Mouse (Mus musculus) thymus, adult 2 months (tissue): ENCODE measurements around the gene Rpf1. TPM values are rescaled to one million over a fixed set of nuclear protein-coding genes. Genes with fewer than 3 reads are reported as not detected.

Experiments used
- DNase-seq: peaks from one replicate; pipeline ENCODE4 v3.0.0; 2021
- H3K27ac ChIP-seq: fragments of 200-500 bp; 2 replicates; pipeline ENCODE4 v1.5.1; 2012; ENCODE audit warnings: low read length, control low read depth; ENCODE audit not compliant: control insufficient read depth, insufficient read depth
- H3K27me3 ChIP-seq: fragments of 200-500 bp; 2 replicates; pipeline ENCODE4 v1.6.1; 2012; ENCODE audit warnings: mild to moderate bottlenecking, low read length, moderate library complexity, mixed read lengths; ENCODE audit not compliant: control insufficient read depth, insufficient read depth
- H3K36me3 ChIP-seq: fragments of 200-500 bp; 2 replicates; pipeline ENCODE4 v1.6.1; 2012; ENCODE audit warnings: mild to moderate bottlenecking, low read length, moderate library complexity; ENCODE audit not compliant: control insufficient read depth, insufficient read depth
- H3K4me1 ChIP-seq: fragments of 200-500 bp; replicated peaks from 2 replicates; pipeline ENCODE4 v1.6.1; 2012; ENCODE audit warnings: low read length; ENCODE audit not compliant: control insufficient read depth, insufficient read depth
- H3K4me3 ChIP-seq: fragments of 200-500 bp; 2 replicates; pipeline ENCODE4 v1.5.1; 2012; ENCODE audit warnings: mild to moderate bottlenecking, low read length, control low read depth, moderate library complexity; ENCODE audit not compliant: control insufficient read depth, insufficient read depth
- CTCF ChIP-seq: fragments of 200-500 bp; IDR thresholded peaks from 2 replicates; pipeline ENCODE4 v1.5.1; 2012; ENCODE audit warnings: mild to moderate bottlenecking, control low read depth, low read length, moderate library complexity, borderline replicate concordance; ENCODE audit not compliant: control insufficient read depth, poor library complexity, insufficient read depth; ENCODE audit errors: extremely low read depth
- POLR2A ChIP-seq: fragments of 200-500 bp; IDR thresholded peaks from 2 replicates; pipeline ENCODE4 v1.6.1; 2012; ENCODE audit warnings: mild to moderate bottlenecking, low read length, control low read depth, moderate library complexity; ENCODE audit not compliant: control insufficient read depth, poor library complexity, insufficient read depth; ENCODE audit errors: extremely low read depth
- WGBS: fragments of 180-500 bp; shearing (Covaris S2); methylation state at CpG from one replicate; pipeline ENCODE4 v1.1.7; 2018; 5-methylcytosine and 5-hydroxymethylcytosine counted together
- polyA plus RNA-seq: library from polyadenylated mRNA; depleted of rRNA; stranded (reverse); fragments of >200 nt; gene quantifications from 2 replicates; pipeline ENCODE4 v1.2.3, GENCODE M21; 2012

Rpf1 gene
- polyA plus RNA-seq, 1 experiment, result 19.0 TPM

GRCm38 (mm10) chr3:146540521-146541273, 19.5 kb upstream of the Rpf1 start:
- no peaks in the 10 kb centered on the region for H3K36me3 ChIP-seq
- no peaks in the 10 kb centered on the region for H3K4me1 ChIP-seq
- no peaks in the 10 kb centered on the region for H3K27me3 ChIP-seq
- no peak for DNase-seq
- H3K27ac ChIP-seq, result no peak overlapping the region
- WGBS, result 36% methylated on average over 4 of the region's 4 CpGs
- H3K4me3 ChIP-seq, result no peak overlapping the region
- no peak for TF ChIP-seq CTCF
- TF ChIP-seq POLR2A, result no peak

GRCm38 (mm10) chr3:146534986-146535385, 13.8 kb upstream of the Rpf1 start:
- WGBS, result 88% methylated on average over 6 of the region's 6 CpGs
- Histone ChIP-seq H3K27ac (no peak overlapping the region), H3K27me3 (no peaks in the 10 kb centered on the region), H3K4me3 (no peak overlapping the region), H3K36me3 (no peaks in the 10 kb centered on the region), H3K4me1 (no peaks in the 10 kb centered on the region)
- no peak for DNase-seq
- TF ChIP-seq CTCF (no peak), POLR2A (no peak)

- Histone ChIP-seq H3K27ac (no peak overlapping the region), H3K4me3 (no peak overlapping the region), H3K27me3 (no peaks in the 10 kb centered on the region), H3K36me3 (no peaks in the 10 kb centered on the region), H3K4me1 (no peaks in the 10 kb centered on the region)
- no peak for TF ChIP-seq CTCF
- no peak for TF ChIP-seq POLR2A
- WGBS, result 74% methylated on average over 2 of the region's 2 CpGs
- no peak for DNase-seq
Measured at GRCm38 (mm10) chr3:146528335-146528734, 7.1 kb upstream of the Rpf1 start.

- DNase-seq, result no peak
- TF ChIP-seq CTCF (no peak), POLR2A (no peak)
- 0 out of 2 replicates have a peak, but pooled peaks cover 4% of the 10 kb centered on the region for H3K4me1 ChIP-seq
Measured at GRCm38 (mm10) chr3:146521652-146522020, 407 bp upstream of the Rpf1 start.

GRCm38 (mm10) chr3:146520226-146520797, 917 bp downstream of the Rpf1 start:
- H3K27me3 ChIP-seq, result no peaks in the 10 kb centered on the region
- 46% methylated on average over 5 of the region's 5 CpGs for WGBS
- TF ChIP-seq POLR2A, result no peak
- no peak for TF ChIP-seq CTCF
- H3K4me3 ChIP-seq, result peak overlapping the region; percentile 84
- 0 out of 2 replicates have a peak, but pooled peaks cover 4% of the 10 kb centered on the region for H3K4me1 ChIP-seq
- no peak for DNase-seq
- peak overlapping the region; percentile 19; the same call in 1 of the 2 replicates for H3K27ac ChIP-seq
- H3K36me3 ChIP-seq, result peaks cover 17% of the 10 kb centered on the region

More at GRCm38 (mm10) chr3:146521652-146522020, 407 bp upstream of the Rpf1 start:
- H3K36me3 ChIP-seq, result peaks cover 17% of the 10 kb centered on the region
- 14% methylated on average over 8 of the region's 8 CpGs for WGBS
- H3K27me3 ChIP-seq, result no peaks in the 10 kb centered on the region
- H3K27ac ChIP-seq, result peak overlapping the region; percentile 95
- H3K4me3 ChIP-seq, result peak overlapping the region; percentile 93

- Histone ChIP-seq H3K4me3 (no peak overlapping the region), H3K4me1 (no peaks in the 10 kb centered on the region), H3K36me3 (peaks cover 78% of the 10 kb centered on the region), H3K27me3 (no peaks in the 10 kb centered on the region), H3K27ac (no peak overlapping the region)
- DNase-seq, result no peak
- no peak for TF ChIP-seq POLR2A
- 98% methylated on average over 7 of the region's 7 CpGs for WGBS
Measured at GRCm38 (mm10) chr3:146506711-146507110, 14.5 kb downstream of the Rpf1 start.
